Mouse (Mus musculus) cerebellum, adult 2 months (tissue): ENCODE measurements around the gene Wdr31. TPM values are rescaled to one million over a fixed set of nuclear protein-coding genes. Genes with fewer than 3 reads are reported as not detected.

Source experiments
- DNase-seq, 2 experiments: peaks; one replicate each; pipeline ENCODE4 v3.0.0; 2021
- H3K27ac ChIP-seq: fragments of 200-500 bp; 2 replicates; pipeline ENCODE4 v1.5.1; 2012; ENCODE audit warnings: low read length, control low read depth, inconsistent platforms; ENCODE audit not compliant: insufficient read depth
- H3K27me3 ChIP-seq: fragments of 200-500 bp; 2 replicates; pipeline ENCODE4 v1.6.1; 2012; ENCODE audit warnings: inconsistent platforms, mild to moderate bottlenecking, low read length, moderate library complexity; ENCODE audit not compliant: control insufficient read depth, insufficient read depth
- H3K4me1 ChIP-seq: fragments of 200-500 bp; 2 replicates; pipeline ENCODE4 v1.6.1; 2011; ENCODE audit warnings: low read length; ENCODE audit not compliant: control insufficient read depth, insufficient read depth
- H3K4me3 ChIP-seq: fragments of 200-500 bp; replicated peaks from 2 replicates; pipeline ENCODE3; 2011; ENCODE audit warnings: mild to moderate bottlenecking, low read depth, low read length, control low read depth; ENCODE audit not compliant: insufficient read depth
- CTCF ChIP-seq: fragments of 200-500 bp; IDR thresholded peaks from 2 replicates; pipeline ENCODE4 v1.5.1; 2011; ENCODE audit warnings: low read depth, mild to moderate bottlenecking, control low read depth, low read length, moderate library complexity, borderline replicate concordance; ENCODE audit not compliant: insufficient read depth
- POLR2A ChIP-seq: fragments of 200-500 bp; IDR thresholded peaks from 2 replicates; pipeline ENCODE4 v1.6.1; 2011; ENCODE audit warnings: low read length, control low read depth, borderline replicate concordance; ENCODE audit not compliant: insufficient read depth
- WGBS: fragments of 180-500 bp; shearing (Covaris S2); methylation state at CpG from one replicate; pipeline ENCODE4 v1.1.7; 2018; 5-methylcytosine and 5-hydroxymethylcytosine counted together
- polyA plus RNA-seq: library from polyadenylated mRNA; depleted of rRNA; stranded (reverse); fragments of >200 nt; gene quantifications from 2 replicates; pipeline ENCODE4 v1.2.3, GENCODE M21; 2012; rRNA removed

The Wdr31 gene
- polyA plus RNA-seq, 1 experiment, result 3.1 TPM

DNA sequence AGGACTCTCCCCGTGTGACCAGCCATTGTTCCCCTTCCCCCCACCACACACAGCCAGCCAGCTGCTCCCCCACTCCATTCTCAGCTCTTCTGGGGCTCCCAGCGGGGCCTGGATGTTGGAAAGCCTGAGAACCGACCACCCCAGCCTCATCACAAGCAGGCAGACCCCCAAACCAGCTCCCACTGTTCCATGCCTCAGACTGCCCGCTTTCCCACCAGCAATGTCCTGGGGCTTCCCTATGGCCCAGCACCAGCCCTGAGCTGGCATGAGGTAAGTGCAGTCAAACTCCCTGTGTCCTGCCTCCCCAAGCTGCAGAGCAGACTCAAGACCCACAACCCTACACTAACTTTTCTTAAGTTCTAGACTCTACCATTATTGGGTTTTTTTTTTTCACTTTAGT lies 64.6 kb downstream of the Wdr31 start:
- WGBS, result 49% methylated on average over 4 of the region's 4 CpGs
- no peak for DNase-seq
- peaks cover 4% of the 10 kb centered on the region; the same call in 1 of the 2 replicates for H3K4me1 ChIP-seq
- no peaks in the 10 kb centered on the region for H3K27me3 ChIP-seq
- no peak overlapping the region for H3K4me3 ChIP-seq
- TF ChIP-seq POLR2A (no peak), CTCF (no peak)
- H3K27ac ChIP-seq, result no peak overlapping the region

DNA sequence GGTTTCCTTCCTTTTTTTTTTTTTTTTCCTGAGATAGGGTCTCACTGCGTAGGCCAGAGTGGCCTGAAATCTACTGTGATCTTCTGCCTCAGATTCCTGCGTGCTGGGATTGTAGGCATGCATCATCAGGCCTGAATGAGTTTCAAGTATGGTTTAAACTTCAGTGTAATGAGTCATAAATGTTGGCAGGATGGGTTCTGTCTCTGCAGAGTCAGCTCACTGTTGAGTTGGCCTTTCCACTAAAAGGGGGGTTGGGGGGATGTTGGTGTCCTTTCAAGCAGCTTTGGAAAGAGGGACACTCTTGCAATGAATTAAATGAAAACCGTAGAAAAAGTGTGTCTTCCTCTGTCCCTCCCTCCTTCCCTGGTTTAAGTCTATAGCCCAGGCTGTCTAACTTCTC lies 71.7 kb downstream of the Wdr31 start:
- TF ChIP-seq CTCF, result no peak
- TF ChIP-seq POLR2A, result no peak
- Histone ChIP-seq H3K27ac (no peak overlapping the region), H3K27me3 (no peaks in the 10 kb centered on the region), H3K4me3 (no peak overlapping the region), H3K4me1 (no peaks in the 10 kb centered on the region)
- 62% methylated on average over 3 of the region's 3 CpGs for WGBS
- DNase-seq, result no peak

Other genes with a start within 250 kb of the Wdr31 start
- gene Zfp37, start 239.8 kb downstream of the Wdr31 start, polyA plus RNA-seq, result 9.6 and 10.1 TPM in 2 replicates
- 16.9 and 18.2 TPM in 2 replicates for gene Slc31a2, start 208.3 kb downstream of the Wdr31 start, polyA plus RNA-seq
- 26.4 and 28.5 TPM in 2 replicates for gene Fkbp15, start 110.3 kb downstream of the Wdr31 start, polyA plus RNA-seq
- 20.8 and 24.1 TPM in 2 replicates for gene Slc31a1, start 110.2 kb downstream of the Wdr31 start, polyA plus RNA-seq
- 55.0 and 65.8 TPM in 2 replicates for gene Cdc26, start 62.3 kb downstream of the Wdr31 start, polyA plus RNA-seq
- 20.4 and 21.2 TPM in 2 replicates for gene Prpf4, start 62.1 kb downstream of the Wdr31 start, polyA plus RNA-seq
- 0.07 TPM in 1 of 2 replicates, not detected in the other for gene Rnf183, start 35.6 kb downstream of the Wdr31 start, polyA plus RNA-seq
- gene Bspry, start 9.2 kb upstream of the Wdr31 start, polyA plus RNA-seq, result 1.2 and 1.3 TPM in 2 replicates
- gene Hdhd3, start 32.6 kb upstream of the Wdr31 start, polyA plus RNA-seq, result 9.3 and 9.7 TPM in 2 replicates
- 64.4 and 72.3 TPM in 2 replicates for gene Alad, start 49.0 kb upstream of the Wdr31 start, polyA plus RNA-seq
- gene Pole3, start 54.2 kb upstream of the Wdr31 start, polyA plus RNA-seq, result 31.0 and 34.5 TPM in 2 replicates
- gene 4933430I17Rik, start 54.5 kb upstream of the Wdr31 start, polyA plus RNA-seq, result 0.52 and 0.72 TPM in 2 replicates
- gene Rgs3, start 89.0 kb upstream of the Wdr31 start, polyA plus RNA-seq, result 92.7 and 97.5 TPM in 2 replicates